Mouse (Mus musculus) urinary bladder, adult 2 months (tissue): ENCODE results near the gene Carmil3. TPM values are rescaled to one million over a fixed set of nuclear protein-coding genes. Genes with fewer than 3 reads are reported as not detected.

ENCODE experiments used
- DNase-seq: peaks from one replicate; pipeline ENCODE4 v3.0.0; 2022; ENCODE audit warnings: low spot score
- polyA plus RNA-seq: library from polyadenylated mRNA; depleted of rRNA; stranded (reverse); fragments of >200 nt; gene quantifications from 2 replicates; pipeline ENCODE4 v1.2.3, GENCODE M21; 2012; rRNA removed

Gene Carmil3
- polyA plus RNA-seq, 1 experiment = 2.5 TPM

GRCm38 (mm10) chr14:55540787-55541321, 50.4 kb downstream of the Carmil3 start:
- peak; percentile 69 for DNase-seq

GRCm38 (mm10) chr14:55542268-55542667, 51.8 kb downstream of the Carmil3 start:
- DNase-seq = no peak

DNA sequence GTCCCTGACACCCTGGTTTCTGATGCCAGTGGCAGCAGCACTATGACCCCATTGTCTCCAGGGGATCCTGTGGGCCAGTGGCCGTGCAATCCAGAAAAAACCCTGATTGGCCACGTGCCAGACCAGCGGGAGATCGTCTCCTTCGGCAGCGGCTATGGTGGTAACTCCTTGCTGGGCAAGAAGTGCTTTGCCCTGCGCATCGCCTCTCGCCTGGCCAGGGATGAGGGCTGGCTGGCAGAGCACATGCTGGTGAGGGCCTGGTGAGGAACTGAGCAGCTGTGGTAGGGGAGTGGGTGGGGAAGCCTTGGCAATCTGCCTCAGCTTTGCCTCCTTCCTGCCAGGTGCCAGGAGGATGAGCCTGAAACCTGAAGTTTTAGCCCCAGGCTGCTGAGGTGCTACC, 53.9 kb downstream of the Carmil3 start:
- DNase-seq = no peak

- DNase-seq = no peak
Measured at GRCm38 (mm10) chr14:55550191-55550590, 59.7 kb downstream of the Carmil3 start.

DNA sequence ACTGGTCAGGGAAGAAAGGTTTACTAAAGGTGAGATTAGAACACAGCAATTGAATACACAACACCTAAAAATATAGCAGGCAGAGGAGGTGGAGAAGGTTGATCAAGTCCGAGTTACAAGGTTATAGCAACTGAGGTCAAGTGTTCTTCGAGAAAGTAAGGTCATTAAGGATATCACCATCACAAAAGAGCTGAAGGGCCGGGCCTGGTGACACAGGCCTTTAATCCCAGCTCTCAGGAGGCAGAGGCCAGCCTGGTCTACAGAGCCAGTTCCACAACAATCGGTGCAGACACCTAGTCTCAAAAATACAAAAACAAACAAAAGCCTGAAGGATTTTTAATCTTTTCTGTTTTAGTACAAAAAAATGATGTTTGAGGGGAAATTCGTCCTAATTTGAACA, 60.9 kb downstream of the Carmil3 start:
- DNase-seq = no peak

DNA sequence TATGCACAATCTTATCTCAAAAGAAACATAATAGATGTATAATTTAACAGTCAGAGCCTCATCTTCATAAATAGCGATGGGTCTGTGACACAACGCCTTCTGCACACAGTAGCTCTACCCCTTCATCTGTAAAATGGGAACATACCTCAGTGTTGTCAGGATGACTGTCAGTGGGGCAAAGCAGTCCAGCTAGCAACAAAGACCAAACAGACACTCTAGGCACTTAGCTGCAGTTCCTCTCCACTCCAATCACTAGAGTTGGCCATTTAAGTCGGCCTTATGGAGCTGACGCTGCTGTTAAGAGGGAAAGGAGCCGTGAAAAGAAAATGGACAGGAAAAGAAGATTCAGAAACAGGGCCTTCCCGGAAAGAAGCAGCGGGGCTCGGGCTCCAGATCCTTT, 61.3 kb downstream of the Carmil3 start:
- no peak for DNase-seq

GRCm38 (mm10) chr14:55554635-55555034, 64.2 kb downstream of the Carmil3 start:
- DNase-seq = no peak

GRCm38 (mm10) chr14:55555788-55556187, 65.3 kb downstream of the Carmil3 start:
- no peak for DNase-seq

GRCm38 (mm10) chr14:55557003-55557402, 66.6 kb downstream of the Carmil3 start:
- peak; percentile 56 for DNase-seq

DNA sequence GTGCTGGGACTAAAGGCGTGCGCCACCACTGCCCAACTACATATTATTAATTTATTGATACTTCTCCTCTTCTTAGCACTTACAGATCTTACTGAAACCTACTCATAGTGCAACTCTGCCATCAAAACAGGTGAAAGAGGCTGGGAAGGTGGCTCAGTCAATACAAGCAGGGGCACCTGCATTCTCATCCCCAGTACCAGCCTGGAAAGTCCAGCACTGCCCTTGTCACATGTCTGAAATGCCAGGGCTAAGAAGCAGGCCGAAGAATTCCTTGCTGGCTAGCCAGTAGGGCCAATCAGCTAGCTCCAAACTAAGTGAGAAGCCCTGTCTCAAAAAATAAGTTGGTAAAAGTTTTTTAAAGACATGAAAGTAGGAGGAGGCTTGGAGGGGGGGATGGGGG, 67.1 kb downstream of the Carmil3 start:
- DNase-seq = no peak

Other genes starting within 250 kb of the Carmil3 start
- 38.9 and 44.7 TPM in 2 replicates for gene Dhrs4, start 11.9 kb upstream of the Carmil3 start, polyA plus RNA-seq
- 2.5 and 3.0 TPM in 2 replicates for gene Cpne6, start 19.8 kb downstream of the Carmil3 start, polyA plus RNA-seq
- gene Nrl, start 34.3 kb downstream of the Carmil3 start, polyA plus RNA-seq = not detected in 2 replicates
- 44.7 and 52.2 TPM in 2 replicates for gene Pck2, start 49.6 kb downstream of the Carmil3 start, polyA plus RNA-seq
- 87.0 and 88.2 TPM in 2 replicates for gene Dcaf11, start 69.4 kb downstream of the Carmil3 start, polyA plus RNA-seq
- 0.55 and 1.1 TPM in 2 replicates for gene A730061H03Rik, start 69.8 kb downstream of the Carmil3 start, polyA plus RNA-seq
- 0.25 TPM in 1 of 2 replicates, not detected in the other for gene Fitm1, start 85.0 kb downstream of the Carmil3 start, polyA plus RNA-seq
- gene Psme1, start 87.5 kb downstream of the Carmil3 start, polyA plus RNA-seq = 136 and 167 TPM in 2 replicates
- gene Emc9, start 94.7 kb downstream of the Carmil3 start, polyA plus RNA-seq = 19.3 and 21.2 TPM in 2 replicates
- 134 and 144 TPM in 2 replicates for gene Psme2, start 100.5 kb downstream of the Carmil3 start, polyA plus RNA-seq
- 15.7 and 20.4 TPM in 2 replicates for gene Rnf31, start 101.1 kb downstream of the Carmil3 start, polyA plus RNA-seq
- gene Irf9, start 112.9 kb downstream of the Carmil3 start, polyA plus RNA-seq = 29.5 and 35.1 TPM in 2 replicates
- gene Rec8, start 127.4 kb downstream of the Carmil3 start, polyA plus RNA-seq = 2.8 and 3.3 TPM in 2 replicates
- 79.9 and 83.8 TPM in 2 replicates for gene Ipo4, start 145.3 kb downstream of the Carmil3 start, polyA plus RNA-seq
- 0.89 and 1.7 TPM in 2 replicates for gene Gm49378, start 147.2 kb downstream of the Carmil3 start, polyA plus RNA-seq
- gene Tm9sf1, start 153.2 kb downstream of the Carmil3 start, polyA plus RNA-seq = 46.6 and 47.0 TPM in 2 replicates
- gene Tssk4, start 159.5 kb downstream of the Carmil3 start, polyA plus RNA-seq = 1.1 and 1.4 TPM in 2 replicates
- 37.0 and 42.4 TPM in 2 replicates for gene Mdp1, start 169.9 kb downstream of the Carmil3 start, polyA plus RNA-seq
- gene Gmpr2, start 181.3 kb downstream of the Carmil3 start, polyA plus RNA-seq = 28.1 and 32.9 TPM in 2 replicates
- gene Nedd8, start 181.5 kb downstream of the Carmil3 start, polyA plus RNA-seq = 250 and 278 TPM in 2 replicates
- 19.2 and 22.9 TPM in 2 replicates for gene Tinf2, start 191.2 kb downstream of the Carmil3 start, polyA plus RNA-seq
- gene Tgm1, start 223.3 kb downstream of the Carmil3 start, polyA plus RNA-seq = 1.1 and 1.4 TPM in 2 replicates
- 25.9 and 34.6 TPM in 2 replicates for gene Rabggta, start 231.6 kb downstream of the Carmil3 start, polyA plus RNA-seq